Mouse (Mus musculus): Measurements from ENCODE around the gene Serpini1.
"Not testable (repeated sequence)": the region's sequence is repeated elsewhere in the genome, so short reads cannot be mapped to it uniquely, and the experiment has no call there.

The Serpini1 gene

DNA sequence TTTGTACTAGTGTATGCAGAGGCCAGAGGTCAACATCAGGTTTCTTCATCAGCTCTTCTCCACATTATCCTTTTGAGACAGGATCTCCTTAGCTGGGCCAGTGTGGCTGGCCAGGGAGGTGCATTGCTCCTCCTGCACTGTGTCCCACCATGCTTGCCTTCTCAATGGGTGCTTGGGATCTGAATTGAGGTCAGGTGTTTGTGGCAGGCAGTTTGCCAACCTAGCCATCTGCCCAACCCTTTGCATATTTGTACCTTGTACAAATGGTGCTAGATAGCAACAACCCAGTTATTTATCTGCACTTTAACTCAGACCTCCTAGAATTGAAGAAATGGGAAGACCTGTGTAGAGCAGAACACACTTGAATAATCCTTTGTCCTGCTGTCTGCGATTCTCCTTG lies 78.3 kb downstream of the Serpini1 start:
- no peak for DNase-seq (ENCODE audit: low spot score)

DNA sequence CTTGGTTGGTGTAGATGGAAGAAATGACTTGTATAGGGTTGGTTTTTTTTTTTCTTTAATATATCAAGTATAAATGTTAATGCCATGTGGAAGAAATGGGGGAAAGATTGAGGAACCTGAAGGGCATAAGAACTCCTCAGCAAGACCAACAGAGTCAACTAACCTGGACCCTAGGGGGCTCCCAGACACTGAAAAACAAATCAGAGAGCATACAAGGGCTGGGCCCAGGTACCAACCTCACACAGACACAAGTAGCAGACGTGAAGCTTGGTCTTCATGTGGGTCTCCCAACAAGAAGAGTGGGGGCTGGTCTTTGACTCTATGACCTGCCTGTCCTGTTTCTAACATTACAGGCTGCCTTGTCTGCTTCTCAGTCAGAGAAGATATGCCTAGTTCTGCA lies 82.2 kb downstream of the Serpini1 start:
- DNase-seq (ENCODE audit: low spot score) = no peak

DNA sequence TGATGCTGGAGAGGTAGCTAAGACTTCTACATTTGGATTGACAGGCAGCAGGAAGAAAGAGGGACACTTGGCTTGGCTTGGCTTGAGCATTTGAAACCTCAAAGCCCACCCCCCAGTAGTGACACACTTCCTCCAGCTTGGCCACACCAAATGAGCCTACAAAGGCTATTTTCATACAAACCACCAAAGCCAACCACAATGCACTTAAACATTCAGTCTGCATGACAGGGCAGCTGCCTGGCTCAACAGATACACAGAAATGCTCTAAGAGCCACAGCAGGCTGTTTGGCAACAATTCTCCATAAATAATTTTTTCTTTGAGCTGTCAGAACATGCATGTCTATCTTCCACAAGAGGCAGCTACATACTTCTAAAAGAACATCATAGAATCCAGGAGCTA lies 90.2 kb downstream of the Serpini1 start:
- no peak for DNase-seq (ENCODE audit: low spot score)

DNA sequence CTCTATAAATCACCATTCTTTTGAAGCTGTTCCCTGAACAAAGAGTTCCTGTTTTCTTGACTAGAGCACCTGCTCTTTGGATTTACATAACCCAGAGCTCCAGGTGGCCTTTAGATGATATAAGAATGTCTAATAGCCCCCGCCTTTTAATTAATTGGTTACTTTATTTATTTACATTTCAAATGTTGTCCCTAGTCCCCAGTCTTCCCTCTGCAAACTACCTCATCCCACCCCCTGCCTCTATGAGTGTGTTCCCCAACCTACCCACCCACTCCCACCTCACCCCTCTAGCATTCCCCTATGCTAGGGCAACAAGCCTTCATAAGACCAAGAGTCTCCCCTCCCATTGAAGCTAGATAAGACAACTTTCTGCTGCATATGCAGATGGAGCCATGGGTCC lies 90.9 kb downstream of the Serpini1 start:
- no peak for DNase-seq (ENCODE audit: low spot score)

DNA sequence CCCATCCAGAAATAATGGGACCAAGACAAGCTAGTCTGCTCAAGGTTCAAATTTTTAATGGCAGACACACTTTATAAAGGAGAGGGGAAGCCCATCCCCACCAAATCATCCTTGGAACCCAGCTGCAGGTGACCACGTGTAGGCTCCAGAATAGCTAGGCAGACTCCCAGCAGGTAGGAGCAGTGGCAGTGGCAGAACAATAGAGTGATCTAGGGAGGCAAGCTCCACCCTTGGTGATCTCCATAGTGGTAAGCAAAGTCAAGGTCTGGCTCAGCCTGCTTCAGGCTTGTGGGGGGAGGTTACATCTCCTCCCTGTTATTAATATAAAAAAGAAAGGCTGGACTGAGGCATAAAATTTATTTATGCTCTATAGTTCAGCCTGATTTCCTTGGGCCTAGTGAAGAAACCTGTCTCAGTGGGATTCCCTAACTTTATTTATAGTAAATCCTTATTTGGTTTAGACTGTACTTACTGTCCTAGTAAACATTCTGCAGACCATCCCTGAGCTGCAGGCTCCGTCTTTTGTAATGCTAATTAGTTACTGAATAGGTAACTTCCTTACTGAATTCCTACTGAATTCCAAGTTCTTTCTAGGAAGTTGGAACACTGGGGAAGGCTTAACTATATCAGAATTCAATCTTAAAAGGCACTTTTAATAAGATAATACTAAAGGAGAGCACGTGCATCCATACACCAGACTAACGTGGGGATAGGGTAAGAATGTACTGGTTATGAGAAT lies 93.2 kb downstream of the Serpini1 start:
- not testable (repeated sequence) for DNase-seq (ENCODE audit: low spot score)

DNA sequence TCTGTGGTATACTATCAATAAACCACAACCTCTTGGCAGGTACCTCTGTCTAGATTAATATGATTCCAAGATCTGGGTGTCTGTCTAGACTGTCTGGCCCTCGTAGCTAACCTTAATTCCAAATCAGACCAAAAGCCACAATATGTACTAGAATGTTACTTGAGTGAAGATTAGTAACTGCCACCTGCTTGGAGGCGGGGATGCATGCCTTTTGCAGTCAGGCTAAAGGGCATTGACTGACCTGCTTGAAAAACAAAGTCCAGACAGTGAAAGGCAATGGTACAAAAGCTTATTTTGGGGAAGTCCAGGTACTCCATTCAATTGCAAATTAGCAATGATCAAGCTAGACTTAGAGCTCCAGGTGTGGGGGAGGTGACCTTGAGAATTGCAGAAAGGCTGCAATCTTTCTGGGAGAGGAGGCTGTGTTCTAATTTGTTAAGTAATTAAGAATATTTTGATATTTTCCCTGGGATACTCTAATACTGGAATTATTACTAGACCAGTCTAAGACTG lies 94.3 kb downstream of the Serpini1 start:
- no peak for DNase-seq (ENCODE audit: low spot score)

DNA sequence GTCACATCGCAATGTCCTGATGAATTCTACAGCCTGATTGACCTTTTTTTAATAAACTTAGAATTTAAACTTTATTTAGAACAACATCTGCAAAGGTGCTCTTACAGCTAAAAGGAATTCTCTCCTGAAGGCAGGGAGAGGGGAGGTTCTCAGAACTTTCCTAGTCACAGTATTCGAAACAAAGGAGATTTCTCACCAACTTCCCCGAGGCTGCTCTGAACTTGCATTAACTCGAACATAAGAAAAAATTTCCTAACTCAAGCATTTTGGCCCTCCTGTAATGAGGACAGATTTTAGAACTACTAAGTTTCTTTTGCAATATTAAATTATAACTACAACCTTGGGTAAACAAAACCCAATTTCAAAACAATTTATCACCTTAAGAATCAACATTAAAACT lies 96.6 kb downstream of the Serpini1 start:
- DNase-seq (ENCODE audit: low spot score) = not testable (repeated sequence)

DNA sequence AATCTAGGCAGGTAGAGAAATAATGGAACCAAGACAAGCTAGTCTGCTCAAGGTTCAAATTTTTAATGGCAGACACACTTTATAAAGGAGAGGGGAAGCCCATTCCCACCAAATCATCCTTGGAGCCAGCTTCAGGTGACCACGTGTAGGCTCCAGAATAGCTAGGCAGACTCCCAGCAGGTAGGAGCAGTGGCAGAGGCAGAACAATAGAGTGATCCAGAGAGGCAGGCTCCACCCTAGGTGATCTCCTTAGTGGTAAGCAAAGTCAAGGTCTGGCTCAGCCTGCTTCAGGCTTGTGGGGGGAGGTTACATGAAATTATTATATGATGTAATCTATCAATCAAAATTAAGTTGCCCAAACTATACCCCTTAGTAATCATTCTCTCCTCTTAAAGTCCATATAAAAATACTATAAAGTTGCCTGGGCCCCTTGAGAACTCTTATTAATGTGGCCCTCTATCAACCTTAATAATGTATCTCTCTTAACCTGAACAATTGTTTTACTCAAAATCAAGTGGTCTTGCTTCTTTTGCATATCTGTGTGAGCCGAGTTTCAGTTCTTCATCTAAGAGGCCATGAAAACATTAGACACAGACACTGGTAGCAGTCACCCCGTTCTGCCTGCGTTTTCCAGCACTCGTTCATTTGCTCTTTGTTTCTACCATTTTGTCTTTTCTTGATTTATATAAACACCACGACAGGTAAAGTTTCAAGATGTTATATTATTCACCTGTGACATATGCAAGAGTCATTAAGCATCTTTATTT lies 98.4 kb downstream of the Serpini1 start:
- DNase-seq (ENCODE audit: low spot score) = no peak

DNA sequence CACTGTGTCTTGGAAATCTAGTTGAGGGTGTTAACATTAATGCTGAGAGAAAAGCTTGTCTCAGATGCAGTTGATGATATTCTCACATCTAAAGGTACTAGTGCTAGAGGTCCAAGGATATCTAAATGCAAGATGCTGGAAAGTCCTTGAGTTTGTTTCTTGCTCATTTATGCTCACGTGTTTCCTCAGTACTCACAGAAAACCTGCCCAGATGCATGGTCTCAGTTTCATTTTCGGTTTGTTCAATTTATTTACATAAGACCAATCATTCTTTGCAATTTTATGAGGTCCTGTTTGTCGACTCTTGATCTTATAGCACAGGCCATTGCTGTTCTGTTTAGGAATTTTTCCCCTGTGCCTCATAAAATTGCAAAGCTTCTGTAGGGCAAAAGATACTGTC lies 109.6 kb downstream of the Serpini1 start:
- no peak for DNase-seq (ENCODE audit: low spot score)

DNA sequence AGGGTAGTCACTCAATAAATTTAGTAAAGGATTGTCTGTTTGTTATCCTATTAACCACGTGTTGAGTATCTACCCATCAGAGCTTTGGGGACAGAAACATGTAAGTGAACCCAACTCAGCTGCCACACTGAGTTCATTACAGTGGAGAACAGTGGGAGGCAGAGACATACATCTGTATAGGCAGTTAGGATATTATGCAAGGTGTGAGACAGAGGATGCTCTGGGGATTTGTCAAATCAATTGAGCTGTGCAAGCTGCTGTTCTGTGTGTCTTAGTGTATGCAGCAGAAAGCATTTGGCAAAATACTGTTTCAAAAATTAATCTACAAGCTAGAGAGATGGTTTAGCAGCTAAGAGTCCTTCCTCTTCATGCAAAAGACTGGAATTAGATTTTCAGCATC lies 113.1 kb downstream of the Serpini1 start:
- DNase-seq (ENCODE audit: low spot score) = no peak

DNA sequence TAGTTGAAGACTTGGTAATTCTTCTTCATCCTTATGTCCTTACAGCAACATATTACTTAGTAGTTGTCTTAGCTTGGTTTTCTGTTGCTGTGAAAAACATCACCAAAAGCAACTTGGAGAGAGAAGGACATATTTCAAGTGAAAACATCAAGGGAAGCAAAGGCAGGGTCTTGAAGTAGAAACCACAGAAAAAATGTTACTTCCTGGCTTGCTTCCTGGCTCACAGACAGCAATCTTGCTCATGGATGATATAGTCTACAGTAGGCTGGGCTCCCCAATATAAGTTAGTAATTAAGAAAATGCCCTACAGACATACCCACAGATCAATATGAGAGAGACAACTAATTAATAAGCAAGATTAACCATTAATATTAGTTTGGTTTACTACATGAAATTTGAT lies 125.5 kb downstream of the Serpini1 start:
- DNase-seq (ENCODE audit: low spot score) = no peak

DNA sequence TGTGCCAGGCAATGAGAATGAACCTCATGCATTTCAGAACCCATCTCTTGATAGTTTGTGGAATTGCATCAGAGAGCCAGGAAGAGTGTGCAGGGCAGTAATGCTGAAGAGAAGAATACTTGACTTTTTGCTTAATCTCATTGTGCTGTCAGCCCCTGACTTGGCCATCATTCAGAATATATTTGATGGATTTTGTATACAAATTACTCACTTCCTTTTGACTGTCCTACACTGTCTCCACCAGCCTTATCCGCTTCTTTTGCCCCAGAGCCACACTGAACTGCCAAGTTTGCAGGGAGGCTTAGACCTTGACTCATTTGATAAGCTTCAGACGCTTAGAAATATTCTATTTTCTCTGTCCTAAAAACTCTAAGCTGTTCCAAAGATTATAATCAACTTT lies 129.4 kb downstream of the Serpini1 start:
- DNase-seq (ENCODE audit: low spot score) = no peak

DNA sequence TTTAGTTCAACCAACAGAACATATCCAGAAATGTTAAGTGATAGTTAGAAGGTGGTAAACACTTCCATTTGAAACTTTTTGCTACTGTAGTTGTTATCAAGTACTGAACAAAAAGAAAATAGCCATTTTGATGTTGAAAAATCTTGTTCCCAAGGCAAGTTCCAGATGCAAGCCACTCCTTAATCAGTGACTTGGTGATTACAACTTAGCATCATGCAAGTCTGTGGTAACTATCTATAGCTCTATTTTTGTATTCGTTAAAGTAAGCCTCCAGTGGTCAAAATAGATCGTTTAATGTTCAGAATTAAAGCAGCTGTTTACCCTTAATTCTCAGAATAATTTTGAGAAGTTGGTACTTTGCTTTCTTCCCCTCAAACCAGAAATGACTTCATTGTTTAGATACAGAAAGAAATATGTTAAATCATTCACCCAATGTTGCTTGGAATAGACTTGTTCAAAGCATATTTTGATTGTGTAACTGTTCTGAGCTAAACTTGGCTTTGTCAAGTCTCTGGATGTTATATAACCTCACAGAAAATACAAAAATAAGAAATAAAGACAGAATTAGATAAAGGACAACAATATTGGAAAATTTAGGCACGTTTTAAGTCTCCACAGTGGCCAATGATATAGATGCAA lies 130.0 kb downstream of the Serpini1 start:
- peak; percentile 22 for DNase-seq (ENCODE audit: low spot score)

DNA sequence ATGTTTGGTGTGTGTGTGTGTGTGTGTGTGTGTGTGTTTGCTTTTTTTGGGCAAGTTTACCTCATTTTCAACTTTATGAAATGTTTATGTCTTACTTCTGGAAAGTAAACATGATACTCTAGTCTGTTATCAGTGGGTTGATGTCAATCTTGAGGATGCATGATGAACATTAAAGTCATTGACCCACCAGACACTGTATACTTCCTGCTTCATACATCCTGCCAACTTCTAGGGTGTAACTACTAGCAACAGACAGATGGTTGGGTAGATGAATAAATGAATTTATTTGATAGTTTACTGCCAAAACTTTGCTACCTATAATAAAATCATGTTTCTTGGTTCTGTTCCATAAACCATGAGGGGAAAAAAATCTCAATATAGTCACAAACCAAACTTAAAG lies 133.0 kb downstream of the Serpini1 start:
- no peak for DNase-seq (ENCODE audit: low spot score)

DNA sequence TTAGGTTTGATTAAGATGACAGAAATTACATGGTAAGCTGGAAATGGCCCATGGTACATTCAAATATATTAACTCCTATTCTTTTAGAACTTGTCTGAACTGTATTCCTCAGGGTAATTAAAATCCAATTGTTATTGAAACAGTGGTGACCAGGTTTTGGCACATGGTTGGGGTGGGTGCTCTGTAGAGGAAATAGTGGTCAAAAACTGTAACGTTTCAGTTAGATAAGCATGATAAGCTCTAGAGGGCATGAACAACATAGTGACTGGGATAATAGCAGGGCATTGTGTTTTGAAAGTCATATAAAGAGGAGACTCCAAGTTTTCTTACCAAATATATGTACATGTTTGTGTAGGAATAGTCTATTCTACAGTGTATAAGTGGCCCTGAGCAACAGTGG lies 134.7 kb downstream of the Serpini1 start:
- DNase-seq (ENCODE audit: low spot score) = no peak
